Mouse (Mus musculus): Measurements from ENCODE around the gene Col4a3bp. TPM values are rescaled to one million over a fixed set of nuclear protein-coding genes. Genes with fewer than 3 reads are reported as not detected.

Gene Col4a3bp
- polyA plus RNA-seq, 1 experiment from 2014 or later = 5.8 TPM

DNA sequence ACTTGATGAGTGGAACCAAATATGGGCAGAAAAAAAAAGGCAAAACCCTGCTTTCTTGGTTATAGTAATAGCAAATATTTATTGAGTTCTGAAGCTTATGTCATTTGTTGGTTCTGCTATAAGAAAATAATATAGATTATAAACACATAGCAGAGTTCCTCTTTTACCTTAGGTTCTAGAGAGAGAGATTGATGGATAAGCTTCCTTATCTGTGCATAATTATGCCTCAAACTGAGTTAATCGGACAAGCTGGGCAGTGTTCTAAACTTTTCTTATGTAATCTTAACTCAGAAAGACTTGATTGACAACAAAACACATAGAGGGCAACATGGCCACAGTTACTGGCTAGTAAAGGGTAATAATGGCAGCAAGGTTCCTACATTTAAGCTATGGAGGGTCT lies 4.8 kb downstream of the Col4a3bp start:
- Histone ChIP-seq H3K4me3 (no peak overlapping the region), H3K27me3 (ENCODE audit: poor library complexity, severe bottlenecking) (no peaks in the 10 kb centered on the region), H3K36me3 (replicated peaks) (peaks cover 6% of the 10 kb centered on the region; the same call in 1 of the 2 replicates), H3K27ac (no peak overlapping the region), H3K4me1 (peaks cover 12% of the 10 kb centered on the region), H3K9me3 (no peaks in the 10 kb centered on the region)
- no peak for DNase-seq (ENCODE audit: extremely low spot score, low spot score)
- 85% methylated on average over 1 of the region's 1 CpGs for WGBS

GRCm38 (mm10) chr13:96547941-96548340 lies 5.5 kb downstream of the Col4a3bp start:
- no peak overlapping the region for H3K4me3 ChIP-seq
- WGBS = 73% methylated on average over 4 of the region's 4 CpGs
- no peaks in the 10 kb centered on the region for H3K9me3 ChIP-seq
- no peaks in the 10 kb centered on the region for H3K27me3 ChIP-seq (ENCODE audit: poor library complexity, severe bottlenecking)
- H3K27ac ChIP-seq = no peak overlapping the region
- peaks cover 12% of the 10 kb centered on the region for H3K4me1 ChIP-seq
- H3K36me3 ChIP-seq (replicated peaks) = peaks cover 6% of the 10 kb centered on the region; the same call in 1 of the 2 replicates
- DNase-seq (ENCODE audit: extremely low spot score, low spot score) = no peak

DNA sequence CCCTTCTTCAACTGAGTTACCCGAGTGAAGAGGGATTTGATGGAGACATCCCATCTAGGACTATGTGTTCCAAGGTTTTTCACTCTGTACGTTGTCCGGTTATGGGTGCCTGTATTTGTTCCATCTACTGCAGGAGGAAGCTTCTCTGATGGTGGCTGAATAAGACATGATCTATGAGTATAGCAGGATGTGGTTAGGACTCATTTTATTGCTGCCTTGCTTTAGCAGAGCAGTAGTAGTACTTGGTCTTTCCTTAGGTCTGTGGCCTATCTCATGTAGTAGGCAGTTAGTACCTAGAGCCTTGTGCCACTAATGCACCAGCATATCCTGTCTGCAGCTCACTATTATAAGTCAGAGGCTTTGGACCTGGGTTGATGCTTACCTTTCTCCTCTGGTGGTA lies 12.7 kb downstream of the Col4a3bp start:
- WGBS = 94% methylated on average over 3 of the region's 3 CpGs
- Histone ChIP-seq H3K9me3 (no peaks in the 10 kb centered on the region), H3K4me1 (no peaks in the 10 kb centered on the region), H3K27ac (no peak overlapping the region), H3K4me3 (no peak overlapping the region), H3K27me3 (ENCODE audit: poor library complexity, severe bottlenecking) (no peaks in the 10 kb centered on the region), H3K36me3 (replicated peaks) (no peaks in the 10 kb centered on the region)
- DNase-seq (ENCODE audit: extremely low spot score, low spot score) = no peak

- peaks cover 9% of the 10 kb centered on the region for H3K36me3 ChIP-seq (replicated peaks)
- 61% methylated on average over 6 of the region's 6 CpGs for WGBS
- H3K27ac ChIP-seq = no peak overlapping the region
- no peaks in the 10 kb centered on the region for H3K27me3 ChIP-seq (ENCODE audit: poor library complexity, severe bottlenecking)
- H3K4me1 ChIP-seq = peaks cover 28% of the 10 kb centered on the region
- no peaks in the 10 kb centered on the region for H3K9me3 ChIP-seq
- no peak overlapping the region for H3K4me3 ChIP-seq
- DNase-seq (ENCODE audit: extremely low spot score, low spot score) = no peak
Measured at GRCm38 (mm10) chr13:96567977-96568376, 25.6 kb downstream of the Col4a3bp start.

GRCm38 (mm10) chr13:96570313-96571015 lies 28.0 kb downstream of the Col4a3bp start:
- Histone ChIP-seq H3K27ac (peak overlapping the region; percentile 48; the same call in 1 of the 2 replicates), H3K9me3 (no peaks in the 10 kb centered on the region), H3K36me3 (replicated peaks) (peaks cover 14% of the 10 kb centered on the region), H3K4me3 (no peak overlapping the region), H3K27me3 (ENCODE audit: poor library complexity, severe bottlenecking) (no peaks in the 10 kb centered on the region), H3K4me1 (peaks cover 28% of the 10 kb centered on the region)
- WGBS = 68% methylated on average over 10 of the region's 10 CpGs
- no peak for DNase-seq (ENCODE audit: extremely low spot score, low spot score)

DNA sequence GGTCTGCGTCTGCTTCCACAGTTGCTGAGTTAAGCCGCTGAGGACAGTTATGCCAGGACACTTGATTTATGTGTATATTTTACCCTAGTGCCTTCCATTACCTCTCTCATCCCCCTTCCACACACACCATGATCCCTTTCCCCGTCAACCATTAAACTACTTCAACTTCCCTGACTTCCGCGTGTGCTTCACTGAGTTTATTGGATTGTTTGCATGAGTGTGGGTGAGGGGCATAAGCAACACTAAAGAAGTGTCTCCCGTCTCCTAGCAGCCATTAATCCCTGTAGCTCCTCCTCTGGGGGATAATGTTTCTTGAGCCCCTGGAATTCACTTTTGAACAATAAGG lies 28.6 kb downstream of the Col4a3bp start:
- Histone ChIP-seq H3K4me1 (peaks cover 28% of the 10 kb centered on the region), H3K27ac (peak overlapping the region; percentile 48; the same call in 1 of the 2 replicates), H3K27me3 (ENCODE audit: poor library complexity, severe bottlenecking) (no peaks in the 10 kb centered on the region), H3K36me3 (replicated peaks) (peaks cover 14% of the 10 kb centered on the region), H3K4me3 (no peak overlapping the region), H3K9me3 (no peaks in the 10 kb centered on the region)
- no peak for DNase-seq (ENCODE audit: extremely low spot score, low spot score)
- WGBS = 57% methylated on average over 6 of the region's 6 CpGs

GRCm38 (mm10) chr13:96574170-96574569 lies 31.8 kb downstream of the Col4a3bp start:
- H3K4me1 ChIP-seq = peaks cover 14% of the 10 kb centered on the region
- peaks cover 14% of the 10 kb centered on the region for H3K36me3 ChIP-seq (replicated peaks)
- H3K27me3 ChIP-seq (ENCODE audit: poor library complexity, severe bottlenecking) = no peaks in the 10 kb centered on the region
- DNase-seq (ENCODE audit: extremely low spot score, low spot score) = no peak
- H3K9me3 ChIP-seq = no peaks in the 10 kb centered on the region
- no peak overlapping the region for H3K27ac ChIP-seq
- no peak overlapping the region for H3K4me3 ChIP-seq
- WGBS = 89% methylated on average over 2 of the region's 2 CpGs

DNA sequence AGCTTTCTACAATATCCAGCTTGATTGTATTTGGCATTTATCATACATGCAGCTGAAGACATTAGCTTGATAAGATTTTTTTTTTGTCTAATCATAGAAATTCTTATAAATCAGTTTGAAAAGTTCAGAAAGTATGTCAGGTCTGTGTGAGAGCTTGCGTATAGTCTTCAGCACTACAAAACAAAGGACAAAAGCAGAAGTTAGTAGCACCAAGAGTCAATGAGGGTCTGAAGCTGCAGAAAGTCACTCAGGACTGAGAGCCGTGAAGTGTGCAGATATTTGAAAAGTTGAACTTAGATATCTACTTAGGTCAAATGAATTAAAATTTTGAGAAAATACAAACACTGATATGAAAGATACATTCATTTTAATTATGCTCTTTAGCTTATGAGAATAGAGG lies 36.7 kb downstream of the Col4a3bp start:
- no peak for DNase-seq (ENCODE audit: extremely low spot score, low spot score)
- 73% methylated on average over 2 of the region's 2 CpGs for WGBS
- Histone ChIP-seq H3K36me3 (replicated peaks) (0 out of 2 replicates have a peak, but pooled peaks cover 1% of the 10 kb centered on the region), H3K27me3 (ENCODE audit: poor library complexity, severe bottlenecking) (no peaks in the 10 kb centered on the region), H3K9me3 (no peaks in the 10 kb centered on the region), H3K4me1 (peaks cover 9% of the 10 kb centered on the region), H3K4me3 (no peak overlapping the region), H3K27ac (no peak overlapping the region)

GRCm38 (mm10) chr13:96579979-96580378 lies 37.6 kb downstream of the Col4a3bp start:
- 69% methylated on average over 1 of the region's 1 CpGs for WGBS
- Histone ChIP-seq H3K9me3 (no peaks in the 10 kb centered on the region), H3K27me3 (ENCODE audit: poor library complexity, severe bottlenecking) (no peaks in the 10 kb centered on the region), H3K36me3 (replicated peaks) (no peaks in the 10 kb centered on the region), H3K27ac (no peak overlapping the region), H3K4me1 (peaks cover 9% of the 10 kb centered on the region), H3K4me3 (no peak overlapping the region)
- no peak for DNase-seq (ENCODE audit: extremely low spot score, low spot score)

GRCm38 (mm10) chr13:96584201-96584600 lies 41.8 kb downstream of the Col4a3bp start:
- Histone ChIP-seq H3K36me3 (replicated peaks) (no peaks in the 10 kb centered on the region), H3K9me3 (no peaks in the 10 kb centered on the region), H3K27ac (no peak overlapping the region), H3K27me3 (ENCODE audit: poor library complexity, severe bottlenecking) (no peaks in the 10 kb centered on the region), H3K4me3 (no peak overlapping the region), H3K4me1 (peaks cover 11% of the 10 kb centered on the region)
- 92% methylated on average over 2 of the region's 2 CpGs for WGBS
- no peak for DNase-seq (ENCODE audit: extremely low spot score, low spot score)

DNA sequence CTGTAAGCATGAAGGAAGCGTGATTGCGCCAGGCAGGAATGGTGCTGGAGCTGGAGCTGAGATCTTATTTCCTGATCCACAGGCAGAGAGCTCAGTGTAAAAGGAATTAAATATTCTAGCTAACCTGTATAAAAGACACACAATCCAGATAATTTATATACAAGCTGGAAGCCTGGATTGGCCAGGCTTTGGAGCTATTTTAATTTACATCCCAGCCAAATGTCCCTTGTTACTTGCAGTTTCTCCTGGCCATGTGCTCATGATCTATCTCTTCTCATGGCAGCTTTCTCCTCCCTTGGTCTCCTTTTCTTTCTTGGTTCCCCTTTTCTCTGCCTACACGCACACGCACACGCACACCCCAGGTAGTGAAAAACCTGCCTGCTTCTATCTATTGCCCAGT lies 44.1 kb downstream of the Col4a3bp start:
- no peaks in the 10 kb centered on the region for H3K27me3 ChIP-seq (ENCODE audit: poor library complexity, severe bottlenecking)
- H3K9me3 ChIP-seq = no peaks in the 10 kb centered on the region
- 96% methylated on average over 5 of the region's 5 CpGs for WGBS
- H3K4me3 ChIP-seq = no peak overlapping the region
- H3K4me1 ChIP-seq = peaks cover 6% of the 10 kb centered on the region
- no peaks in the 10 kb centered on the region for H3K36me3 ChIP-seq (replicated peaks)
- DNase-seq (ENCODE audit: extremely low spot score, low spot score) = no peak
- H3K27ac ChIP-seq = no peak overlapping the region

DNA sequence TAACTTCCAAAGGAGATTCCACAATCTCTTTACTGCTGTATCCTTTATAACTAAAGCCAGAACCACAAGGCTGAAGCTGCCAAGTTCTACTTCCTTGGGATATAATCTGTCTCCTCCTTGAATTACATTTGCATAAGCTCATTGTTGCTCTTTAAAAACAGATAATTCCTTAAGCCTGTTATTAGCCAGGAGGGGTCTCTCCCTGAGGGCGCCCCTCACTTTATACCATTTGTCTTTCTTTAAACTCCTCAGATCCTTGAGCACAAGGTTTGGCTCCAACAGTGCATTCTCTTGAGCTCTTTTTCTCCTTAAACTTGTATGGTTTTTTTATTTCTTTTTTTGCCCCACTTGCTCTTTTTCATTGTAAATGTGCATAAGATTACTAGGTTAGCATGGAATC lies 46.2 kb downstream of the Col4a3bp start:
- H3K27ac ChIP-seq = no peak overlapping the region
- no peaks in the 10 kb centered on the region for H3K9me3 ChIP-seq
- DNase-seq (ENCODE audit: extremely low spot score, low spot score) = no peak
- no peaks in the 10 kb centered on the region for H3K27me3 ChIP-seq (ENCODE audit: poor library complexity, severe bottlenecking)
- peaks cover 6% of the 10 kb centered on the region for H3K4me1 ChIP-seq
- H3K36me3 ChIP-seq (replicated peaks) = no peaks in the 10 kb centered on the region
- H3K4me3 ChIP-seq = no peak overlapping the region
- WGBS = 66% methylated on average over 1 of the region's 1 CpGs

DNA sequence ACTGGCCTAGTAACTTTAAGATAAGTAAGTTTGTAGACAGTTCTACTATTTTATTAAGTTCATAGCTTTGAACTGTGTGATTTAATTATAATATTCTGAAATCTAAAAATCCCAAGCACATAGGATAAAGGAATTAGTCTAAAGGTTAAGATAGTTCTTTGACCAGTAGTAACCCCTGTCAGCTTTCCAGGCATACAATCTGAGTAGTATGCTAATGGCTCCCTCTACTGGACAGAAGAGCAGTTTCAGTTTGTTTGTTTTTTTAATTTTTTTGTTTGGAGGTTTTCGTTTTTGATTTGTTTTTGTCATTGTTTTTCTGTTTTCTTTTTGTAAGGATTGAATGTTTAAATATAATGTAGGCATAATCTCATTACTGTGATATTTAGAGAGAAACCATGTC lies 51.2 kb downstream of the Col4a3bp start:
- 10% methylated on average over 1 of the region's 1 CpGs for WGBS
- H3K4me1 ChIP-seq = peaks cover under 1% of the 10 kb centered on the region
- no peaks in the 10 kb centered on the region for H3K9me3 ChIP-seq
- peaks cover under 1% of the 10 kb centered on the region; the same call in 1 of the 2 replicates for H3K36me3 ChIP-seq (replicated peaks)
- H3K27ac ChIP-seq = no peak overlapping the region
- H3K4me3 ChIP-seq = no peak overlapping the region
- DNase-seq (ENCODE audit: extremely low spot score, low spot score) = no peak
- no peaks in the 10 kb centered on the region for H3K27me3 ChIP-seq (ENCODE audit: poor library complexity, severe bottlenecking)

GRCm38 (mm10) chr13:96594070-96594469 lies 51.7 kb downstream of the Col4a3bp start:
- WGBS = 81% methylated on average over 4 of the region's 4 CpGs

More at GRCm38 (mm10) chr13:96594070-96594469, 51.7 kb downstream of the Col4a3bp start:
- Histone ChIP-seq H3K9me3 (no peaks in the 10 kb centered on the region), H3K27ac (no peak overlapping the region), H3K27me3 (ENCODE audit: poor library complexity, severe bottlenecking) (no peaks in the 10 kb centered on the region), H3K4me1 (no peaks in the 10 kb centered on the region), H3K36me3 (replicated peaks) (peaks cover 5% of the 10 kb centered on the region), H3K4me3 (no peak overlapping the region)
- no peak for DNase-seq (ENCODE audit: extremely low spot score, low spot score)

Measured in forebrain, embryonic 10.5 days (tissue).